Mouse (Mus musculus) 3T3-L1 (cell line): Measurements from ENCODE around the gene Dclre1b.
A peak's percentile ranks its signal among the peaks of the same experiment; 100 is the strongest.

Experiments
- DNase-seq: peaks from one replicate; pipeline ENCODE4 v3.0.0-alpha.2; 2015; ENCODE audit warnings: low read depth, low spot score

Gene Dclre1b

DNA sequence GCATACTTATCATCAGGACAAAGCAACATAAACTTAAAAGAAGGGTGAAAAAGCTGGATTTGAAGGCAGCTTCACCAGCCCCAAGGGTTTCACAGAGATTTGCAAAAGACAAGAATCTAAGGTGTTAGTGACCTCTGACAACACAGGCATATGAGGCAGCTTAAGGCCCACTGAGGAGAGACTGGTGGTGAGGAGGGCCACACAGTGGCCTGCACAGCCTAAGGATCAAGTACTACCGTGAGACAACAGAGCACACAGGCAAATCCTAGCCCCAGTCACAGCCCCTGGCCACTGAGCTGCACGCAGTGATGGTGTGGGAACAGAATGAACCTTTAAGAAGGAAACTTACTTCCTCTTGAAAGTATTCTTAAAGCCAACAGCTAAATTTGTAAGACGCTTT lies 35.7 kb downstream of the Dclre1b start:
- DNase-seq = no peak

DNA sequence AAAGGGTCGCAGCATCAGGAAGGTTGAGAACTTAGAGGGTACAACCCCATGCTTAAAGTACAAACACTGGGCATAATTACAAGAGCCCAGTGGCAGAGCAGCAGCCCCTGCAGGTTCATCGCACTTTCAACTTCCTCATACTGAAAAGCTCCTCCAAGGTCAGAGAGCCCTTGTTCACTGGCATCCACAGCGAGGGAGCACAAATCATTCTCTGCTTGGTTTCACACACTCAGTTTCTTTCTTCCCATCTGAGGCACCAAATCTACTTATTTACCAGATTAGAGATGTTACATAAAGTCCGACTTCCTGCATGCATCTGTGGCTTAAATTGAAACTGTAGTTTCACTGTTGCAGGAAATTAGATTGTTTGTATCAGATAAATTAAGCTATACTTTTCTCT lies 36.4 kb downstream of the Dclre1b start:
- no peak for DNase-seq

DNA sequence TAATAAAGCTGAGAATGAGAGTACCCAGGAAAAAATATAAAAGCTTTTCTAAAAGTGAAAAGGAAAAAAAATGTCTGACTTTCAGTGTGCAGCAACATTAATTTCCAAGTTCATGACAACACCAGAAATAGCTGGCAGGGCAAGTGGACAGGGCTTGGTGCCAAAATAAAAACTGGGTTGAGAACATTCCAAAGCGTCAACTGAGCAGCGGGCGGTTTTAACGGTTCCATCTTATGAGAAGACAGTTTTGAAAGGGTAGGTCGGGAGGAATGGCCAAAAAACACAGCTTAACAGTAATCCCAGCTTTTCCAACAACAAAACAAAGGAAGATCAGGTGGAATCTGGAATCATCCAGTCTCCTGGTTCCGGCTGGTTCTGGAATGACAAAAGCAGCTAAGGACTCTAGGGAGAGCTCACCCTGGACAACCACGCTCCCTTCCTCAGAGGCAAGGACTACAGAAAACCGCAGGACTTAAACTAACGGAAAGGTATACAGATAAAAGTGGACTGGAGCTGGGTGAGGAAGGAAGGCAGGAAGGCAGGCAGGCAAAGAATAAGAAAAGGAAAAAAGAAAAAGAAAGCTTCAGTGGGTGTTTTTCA lies 37.6 kb downstream of the Dclre1b start:
- DNase-seq = peak; percentile 72

DNA sequence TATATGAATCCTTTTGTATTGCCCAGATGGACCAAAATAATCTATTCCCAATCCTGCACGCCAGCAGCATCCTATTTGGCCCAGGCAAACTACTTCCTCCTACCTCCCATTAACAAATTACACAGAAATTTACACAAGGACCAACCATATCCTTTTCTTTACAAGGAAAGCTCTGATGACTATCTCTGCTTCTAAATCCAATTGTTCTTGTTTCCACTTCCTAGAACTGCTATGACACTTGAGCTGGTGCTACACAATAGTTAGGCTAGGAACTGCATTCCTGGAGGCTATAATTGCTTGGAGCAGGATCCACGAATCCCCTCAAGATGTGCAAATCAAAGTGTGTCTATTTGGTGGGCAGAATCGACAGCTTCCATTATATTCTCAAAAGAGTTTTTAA lies 42.5 kb downstream of the Dclre1b start:
- no peak for DNase-seq

DNA sequence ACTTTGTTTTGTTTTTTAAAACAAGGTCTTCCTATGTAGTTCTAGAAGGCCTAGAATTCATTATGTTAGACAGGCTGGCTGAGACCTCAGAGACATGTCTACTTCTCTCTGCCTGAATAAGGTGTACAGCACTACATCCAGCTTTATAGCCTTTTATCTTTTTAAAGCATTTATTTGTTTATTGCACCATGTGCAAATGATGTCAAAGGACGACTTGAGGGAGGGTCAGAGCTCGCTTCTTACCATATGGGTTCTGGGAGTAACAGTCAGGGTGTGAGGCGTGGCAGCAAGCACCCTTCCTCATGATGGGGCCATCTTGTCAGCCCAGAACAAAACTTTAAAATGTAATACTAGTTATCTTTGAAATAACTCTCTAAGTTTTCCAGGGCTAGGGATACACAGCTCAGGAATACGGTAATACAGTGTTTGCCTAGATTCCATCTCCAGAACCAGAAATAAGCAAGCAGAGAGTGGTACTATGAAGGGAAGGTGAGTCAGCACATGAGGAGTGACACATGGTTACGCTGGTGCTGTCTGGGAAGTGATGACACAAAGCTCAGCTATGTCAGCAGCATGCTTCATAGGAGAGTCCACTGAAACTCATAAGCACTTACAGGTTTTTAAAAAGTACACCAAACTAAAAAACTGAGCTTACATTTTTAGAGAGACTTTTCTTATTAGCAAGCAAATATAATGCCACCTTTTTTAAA lies 49.8 kb downstream of the Dclre1b start:
- DNase-seq = peak; percentile 91

DNA sequence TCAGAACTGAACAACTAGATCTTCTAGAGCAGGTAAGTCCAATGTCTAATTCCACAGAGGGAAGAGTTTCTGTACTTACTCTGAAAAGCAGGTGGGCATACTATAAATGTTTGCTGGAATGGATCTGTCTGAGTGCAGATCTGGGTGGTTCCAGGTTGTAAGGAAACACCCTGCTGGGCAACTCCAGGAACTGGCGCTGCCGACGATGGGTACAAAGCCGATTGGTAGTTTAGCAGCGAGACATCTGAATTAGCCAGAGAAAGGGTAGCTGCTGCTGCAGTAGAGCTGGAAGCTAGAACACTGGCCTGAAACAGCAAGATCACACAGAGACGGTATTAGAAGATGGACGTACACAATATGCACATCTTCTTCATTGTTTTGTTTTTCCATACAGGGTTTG lies 50.8 kb downstream of the Dclre1b start:
- DNase-seq = no peak

DNA sequence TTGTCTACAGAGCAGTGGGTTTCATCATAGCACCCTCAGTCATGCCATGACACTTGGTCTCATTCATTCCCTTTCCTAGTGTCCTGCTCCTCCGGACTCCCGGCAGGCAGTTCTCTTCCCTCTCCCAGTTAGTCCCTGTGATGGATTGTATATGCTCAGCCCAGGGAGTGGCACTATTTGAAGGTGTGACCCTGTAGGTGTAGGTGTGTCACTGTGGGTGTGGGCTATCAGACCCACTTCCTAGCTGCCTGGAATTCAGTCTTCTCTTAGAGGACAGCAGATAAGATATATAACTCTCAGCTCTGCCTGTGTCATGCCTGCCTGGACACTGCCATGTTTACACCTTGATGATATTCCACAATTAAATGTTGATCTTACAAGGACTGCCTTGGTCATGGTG lies 52.3 kb downstream of the Dclre1b start:
- DNase-seq = no peak

DNA sequence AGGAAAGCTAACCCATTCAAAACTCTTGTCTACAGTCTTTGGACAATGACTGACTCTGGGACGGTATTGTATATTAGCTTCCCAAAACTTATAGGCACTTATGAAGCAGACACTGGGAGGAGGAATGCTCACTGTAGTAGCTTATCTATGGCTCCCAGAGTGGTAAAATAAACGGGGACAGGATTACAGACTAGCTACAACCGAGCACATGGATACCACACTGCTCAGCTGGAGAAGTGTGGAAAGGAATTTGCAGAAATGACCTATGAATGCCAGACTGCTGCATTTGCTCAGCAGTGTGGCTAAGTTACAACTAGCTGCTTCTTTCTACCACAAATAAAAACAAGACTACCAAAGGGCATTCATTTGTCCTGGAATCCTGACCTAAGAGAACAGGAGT lies 53.9 kb downstream of the Dclre1b start:
- DNase-seq = no peak

DNA sequence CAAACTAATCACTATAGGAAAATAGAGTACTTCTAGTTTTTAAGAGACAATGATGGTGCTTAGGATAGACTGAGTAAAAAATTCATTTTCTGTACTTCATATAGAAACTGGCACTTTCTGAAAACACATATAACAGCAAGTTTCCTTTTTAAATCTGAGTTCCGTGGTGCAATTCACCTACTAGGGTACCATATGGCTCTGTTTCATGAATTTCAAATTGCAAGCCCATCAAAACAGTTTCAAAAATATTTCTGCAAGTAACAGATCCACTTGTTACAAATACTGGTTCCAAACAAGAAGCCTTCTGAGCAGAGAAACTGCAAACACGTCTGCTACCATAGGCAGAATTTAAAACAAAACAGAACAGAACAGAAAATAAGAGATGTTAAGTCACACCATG lies 57.7 kb downstream of the Dclre1b start:
- no peak for DNase-seq
